In the genomic region with DNA sequence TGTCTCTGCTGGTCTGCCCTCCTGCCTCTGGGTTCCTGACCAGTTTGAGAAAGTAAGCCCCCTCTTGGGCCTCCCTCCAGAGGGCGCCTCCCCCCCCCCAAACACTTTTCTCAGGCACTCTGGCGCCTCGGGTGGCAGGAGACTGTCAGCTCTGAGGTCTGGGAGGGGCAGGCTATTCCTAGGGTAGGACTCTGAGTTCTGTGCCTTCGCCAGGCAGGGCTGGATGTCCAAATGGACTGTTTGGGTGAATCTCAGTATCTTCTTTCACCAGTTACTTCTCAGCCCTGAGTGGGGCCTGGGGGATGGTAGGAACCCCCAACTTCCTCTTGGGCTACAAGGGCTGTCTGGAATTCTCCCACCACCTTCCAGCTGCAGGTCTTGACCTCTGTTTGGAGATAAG, we compare ENCODE assay signal across 14 mouse cellular contexts. TPM values are rescaled to one million over a fixed set of nuclear protein-coding genes. Genes with fewer than 3 reads are reported as not detected.
DNase-seq lines count a peak whose midpoint lies in the region; ATAC-seq lines count a peak whose summit lies in the region.
"Had no signal": no experiment of that assay in that cellular context is flagged by ENCODE, and none has a peak within 500 bp of the region (broad histone marks: within the 10 kb centered on the region; RNA-seq: fewer than 3 reads in every experiment).

No protein-coding gene starts in this region.

- no peaks in the 10 kb centered on the region for H3K36me3 ChIP-seq in heart, embryonic 16.5 days (ENCODE audit: control insufficient read depth, insufficient read depth)
- H3K36me3 ChIP-seq in heart, embryonic 12.5 days = no peaks in the 10 kb centered on the region
- no peaks in the 10 kb centered on the region for H3K36me3 ChIP-seq in midbrain, embryonic 12.5 days
- H3K36me3 ChIP-seq in midbrain, embryonic 14.5 days (ENCODE audit: control insufficient read depth, insufficient read depth, low read length) = no peaks in the 10 kb centered on the region
- no peaks in the 10 kb centered on the region for H3K36me3 ChIP-seq in embryonic facial prominence, embryonic 10.5 days (replicated peaks)
- H3K36me3 ChIP-seq: limb, embryonic 13.5 days had no signal

- DNase-seq in midbrain, embryonic 14.5 days = no peak
- peak; percentile 70 for DNase-seq in embryonic facial prominence, embryonic 10.5 days (ENCODE audit: low spot score)
- peak; percentile 68 for DNase-seq in retina, embryonic 14.5 days (ENCODE audit: low spot score)
- no peak for DNase-seq in adrenal gland, postnatal 36 days
- DNase-seq in kidney, postnatal 36 days = no peak
- DNase-seq: adrenal gland, adult 2 months; cerebellum, adult 9-11 months; kidney, adult 11 months; right cerebral cortex, postnatal 25 days had no signal

- no peaks in the 10 kb centered on the region for H3K27me3 ChIP-seq in heart, embryonic 16.5 days (ENCODE audit: control insufficient read depth, insufficient read depth, low read length)
- H3K27me3 ChIP-seq in heart, embryonic 12.5 days (replicated peaks) = no peaks in the 10 kb centered on the region
- H3K27me3 ChIP-seq in midbrain, embryonic 12.5 days = no peaks in the 10 kb centered on the region
- H3K27me3 ChIP-seq in midbrain, embryonic 14.5 days (ENCODE audit: control insufficient read depth, insufficient read depth, low read length) = no peaks in the 10 kb centered on the region
- H3K27me3 ChIP-seq in embryonic facial prominence, embryonic 10.5 days (replicated peaks; ENCODE audit: low read depth, poor library complexity, severe bottlenecking) = peaks cover 10% of the 10 kb centered on the region
- H3K27me3 ChIP-seq: limb, embryonic 13.5 days had no signal

- H3K4me3 ChIP-seq in heart, embryonic 16.5 days (ENCODE audit: low read length) = no peak overlapping the region
- no peak overlapping the region for H3K4me3 ChIP-seq in heart, embryonic 12.5 days
- H3K4me3 ChIP-seq in midbrain, embryonic 12.5 days = no peak overlapping the region
- H3K4me3 ChIP-seq in midbrain, embryonic 14.5 days (replicated peaks; ENCODE audit: low read depth, low read length) = no peak overlapping the region
- H3K4me3 ChIP-seq in embryonic facial prominence, embryonic 10.5 days = no peak overlapping the region
- H3K4me3 ChIP-seq: limb, embryonic 13.5 days had no signal

- WGBS in heart, embryonic 16.5 days = 12% methylated on average over 4 of the region's 4 CpGs
- WGBS in heart, embryonic 12.5 days = 3% methylated on average over 4 of the region's 4 CpGs
- 10% methylated on average over 4 of the region's 4 CpGs for WGBS in midbrain, embryonic 12.5 days
- 18% methylated on average over 3 of the region's 4 CpGs for WGBS in midbrain, embryonic 14.5 days
- WGBS in embryonic facial prominence, embryonic 10.5 days = 15% methylated on average over 4 of the region's 4 CpGs

- H3K9me3 ChIP-seq in heart, embryonic 16.5 days (replicated peaks; ENCODE audit: control insufficient read depth, low read length) = no peaks in the 10 kb centered on the region
- no peaks in the 10 kb centered on the region for H3K9me3 ChIP-seq in heart, embryonic 12.5 days (replicated peaks)
- H3K9me3 ChIP-seq in midbrain, embryonic 12.5 days = no peaks in the 10 kb centered on the region
- H3K9me3 ChIP-seq in midbrain, embryonic 14.5 days (ENCODE audit: control insufficient read depth, low read length) = no peaks in the 10 kb centered on the region
- H3K9me3 ChIP-seq in embryonic facial prominence, embryonic 10.5 days = no peaks in the 10 kb centered on the region
- H3K9me3 ChIP-seq: limb, embryonic 13.5 days had no signal

- no peak overlapping the region for H3K4me2 ChIP-seq in heart, embryonic 16.5 days (ENCODE audit: low read depth, low read length)
- H3K4me2 ChIP-seq in heart, embryonic 12.5 days = no peak overlapping the region
- H3K4me2 ChIP-seq in midbrain, embryonic 12.5 days (replicated peaks) = no peak overlapping the region
- no peak overlapping the region for H3K4me2 ChIP-seq in midbrain, embryonic 14.5 days (ENCODE audit: low read length)
- H3K4me2 ChIP-seq: limb, embryonic 13.5 days had no signal

- 0 out of 2 replicates have a peak, but pooled peaks have one; percentile 26 for ATAC-seq in heart, embryonic 16.5 days (replicated peaks; ENCODE audit: extremely low read depth, insufficient read depth, low FRiP score)
- ATAC-seq in heart, embryonic 12.5 days (ENCODE audit: insufficient number of reproducible peaks, low FRiP score) = no peak
- peak; percentile 24; the same call in 1 of the 2 replicates for ATAC-seq in midbrain, embryonic 12.5 days (ENCODE audit: low FRiP score, low read depth)
- ATAC-seq in midbrain, embryonic 14.5 days (ENCODE audit: low FRiP score, low TSS enrichment) = no peak

- H3K9ac ChIP-seq in heart, embryonic 16.5 days (ENCODE audit: low read length) = no peak overlapping the region
- H3K9ac ChIP-seq in heart, embryonic 12.5 days = no peak overlapping the region
- H3K9ac ChIP-seq in midbrain, embryonic 12.5 days (replicated peaks) = no peak overlapping the region
- no peak overlapping the region for H3K9ac ChIP-seq in midbrain, embryonic 14.5 days (replicated peaks; ENCODE audit: low read length)
- H3K9ac ChIP-seq: limb, embryonic 13.5 days had no signal

- peaks cover 23% of the 10 kb centered on the region for H3K4me1 ChIP-seq in heart, embryonic 16.5 days (ENCODE audit: control insufficient read depth, insufficient read depth, low read length)
- peaks cover 43% of the 10 kb centered on the region for H3K4me1 ChIP-seq in heart, embryonic 12.5 days (replicated peaks)
- peaks cover 39% of the 10 kb centered on the region for H3K4me1 ChIP-seq in midbrain, embryonic 12.5 days
- H3K4me1 ChIP-seq in midbrain, embryonic 14.5 days (ENCODE audit: control insufficient read depth, insufficient read depth, low read length) = peaks cover 8% of the 10 kb centered on the region
- H3K4me1 ChIP-seq in embryonic facial prominence, embryonic 10.5 days = peaks cover 56% of the 10 kb centered on the region

- no peak overlapping the region for H3K27ac ChIP-seq in heart, embryonic 16.5 days (ENCODE audit: low read length)
- H3K27ac ChIP-seq in heart, embryonic 12.5 days (ENCODE audit: poor library complexity, severe bottlenecking) = no peak overlapping the region
- 0 out of 2 replicates have a peak overlapping the region, but pooled peaks have one; percentile 6 for H3K27ac ChIP-seq in midbrain, embryonic 12.5 days (replicated peaks)
- no peak overlapping the region for H3K27ac ChIP-seq in midbrain, embryonic 14.5 days (replicated peaks; ENCODE audit: low read depth, low read length)
- peak overlapping the region; percentile 76 for H3K27ac ChIP-seq in embryonic facial prominence, embryonic 10.5 days (replicated peaks)
- H3K27ac ChIP-seq: limb, embryonic 13.5 days had no signal

RNA-seq across cellular contexts. Expression of gene Gse1, which starts 16.9 kb away (rescaled TPM):
- 7.7 and 9.7 TPM in 2 replicates for polyA plus RNA-seq in heart, embryonic 16.5 days (2015; fragmentation: Nextera tagmentation; extraction: Ambion mirVana)
- polyA plus RNA-seq in heart, embryonic 12.5 days (2016; fragmentation: Nextera tagmentation; extraction: Ambion mirVana) = 14.0 and 15.3 TPM in 2 replicates
- 26.5 and 28.8 TPM in 2 replicates for polyA plus RNA-seq in midbrain, embryonic 12.5 days (2016; fragmentation: Nextera tagmentation; extraction: Ambion mirVana)
- 28.6 and 29.0 TPM in 2 replicates for polyA plus RNA-seq in midbrain, embryonic 14.5 days (2014; fragmentation: Nextera tagmentation; extraction: Ambion mirVana)
- 9.9 and 10.2 TPM in 2 replicates for polyA plus RNA-seq in embryonic facial prominence, embryonic 10.5 days (2016; fragmentation: Nextera tagmentation; extraction: Ambion mirVana)
- total RNA-seq in adrenal gland, postnatal 36 days (2021) = 10 to 100 TPM; 25.9 to 30.2 TPM

RNA-seq across cellular contexts. Expression of gene Fam92b, which starts 34.1 kb away (rescaled TPM):
- 0.66 and 0.79 TPM in 2 replicates for polyA plus RNA-seq in heart, embryonic 16.5 days (2015; fragmentation: Nextera tagmentation; extraction: Ambion mirVana)
- not detected in 2 replicates for polyA plus RNA-seq in heart, embryonic 12.5 days (2016; fragmentation: Nextera tagmentation; extraction: Ambion mirVana)
- 1.3 and 2.3 TPM in 2 replicates for polyA plus RNA-seq in midbrain, embryonic 12.5 days (2016; fragmentation: Nextera tagmentation; extraction: Ambion mirVana)
- 0.92 and 1.8 TPM in 2 replicates for polyA plus RNA-seq in midbrain, embryonic 14.5 days (2014; fragmentation: Nextera tagmentation; extraction: Ambion mirVana)
- 0.83 and 0.86 TPM in 2 replicates for polyA plus RNA-seq in embryonic facial prominence, embryonic 10.5 days (2016; fragmentation: Nextera tagmentation; extraction: Ambion mirVana)
- total RNA-seq in adrenal gland, postnatal 36 days (2021) = 1 to 10 TPM in 1 of 2 experiments, under 1 TPM in 1; 0.53 to 1.2 TPM
- total RNA-seq: monocyte, adult 5-6 weeks had no signal
- polyA plus RNA-seq: limb, embryonic 13.5 days had no signal

Comparison
In these comparisons a context has a peak if more than half of its experiments do, and no peak if none do; other contexts are left out.
1. ATAC-seq: peak in heart, embryonic 16.5 days (single experiment) and midbrain, embryonic 12.5 days (single experiment); none in heart, embryonic 12.5 days (single experiment) and midbrain, embryonic 14.5 days (single experiment).
2. H3K27ac ChIP-seq: peak in midbrain, embryonic 12.5 days (single experiment) and embryonic facial prominence, embryonic 10.5 days (single experiment); none in heart, embryonic 16.5 days (single experiment), heart, embryonic 12.5 days (single experiment) and midbrain, embryonic 14.5 days (single experiment).
3. DNase-seq: peak in embryonic facial prominence, embryonic 10.5 days (single experiment) and retina, embryonic 14.5 days (single experiment); none in midbrain, embryonic 14.5 days (single experiment), adrenal gland, postnatal 36 days (0 of 2) and kidney, postnatal 36 days (0 of 2).